Mouse (Mus musculus) heart, postnatal 0 days (tissue): ENCODE data around the gene Zfp800. TPM values are rescaled to one million over a fixed set of nuclear protein-coding genes. Genes with fewer than 3 reads are reported as not detected.

ENCODE experiments used
- ATAC-seq: fragments of 200-750 bp; cut with Nextera tagmentation; 2 replicates; pipeline ENCODE4 v1.8.0; 2017; ENCODE audit warnings: low read depth, moderate number of reproducible peaks, moderate library complexity; ENCODE audit not compliant: insufficient read depth
- DNase-seq: peaks from one replicate; pipeline ENCODE4 v3.0.0-alpha.2; 2016; ENCODE audit warnings: low spot score
- H3K27ac ChIP-seq: fragments of 300-500 bp; sonication (generic); 2 replicates; pipeline ENCODE4 v1.5.1; 2014; ENCODE audit warnings: low read depth, mild to moderate bottlenecking
- H3K27me3 ChIP-seq: fragments of 300-500 bp; sonication (generic); 2 replicates; pipeline ENCODE4 v1.6.1; 2014; ENCODE audit warnings: low read length, mixed read lengths; ENCODE audit not compliant: control insufficient read depth, insufficient read depth
- H3K36me3 ChIP-seq: fragments of 300-500 bp; sonication (generic); replicated peaks from 2 replicates; pipeline ENCODE4 v1.6.1; 2014; ENCODE audit warnings: low read length, mixed read lengths; ENCODE audit not compliant: control insufficient read depth, insufficient read depth
- H3K4me1 ChIP-seq: fragments of 300-500 bp; sonication (generic); 2 replicates; pipeline ENCODE4 v1.6.1; 2014; ENCODE audit warnings: antibody characterized with exemption; ENCODE audit not compliant: control insufficient read depth, insufficient read depth
- H3K4me2 ChIP-seq: fragments of 300-500 bp; sonication (generic); 2 replicates; pipeline ENCODE4 v1.6.1; 2014; ENCODE audit warnings: low read depth, mild to moderate bottlenecking, low read length, moderate library complexity
- H3K4me3 ChIP-seq: fragments of 300-500 bp; sonication (generic); 2 replicates; pipeline ENCODE4 v1.5.1; 2014; ENCODE audit warnings: low read depth, low read length
- H3K9ac ChIP-seq: fragments of 300-500 bp; sonication (generic); replicated peaks from 2 replicates; pipeline ENCODE4 v1.6.1; 2014; ENCODE audit warnings: low read depth, low read length, mixed read lengths
- H3K9me3 ChIP-seq: fragments of 300-500 bp; sonication (generic); replicated peaks from 2 replicates; pipeline ENCODE4 v1.6.1; 2016; ENCODE audit warnings: low read length; ENCODE audit not compliant: control insufficient read depth
- CTCF ChIP-seq: IDR thresholded peaks from 2 replicates; pipeline ENCODE4 v1.5.1; 2016; ENCODE audit warnings: antibody characterized with exemption, control low read depth, low read depth
- EP300 ChIP-seq: IDR thresholded peaks from 2 replicates; pipeline ENCODE4 v1.6.1; 2016; ENCODE audit warnings: antibody characterized with exemption, low read depth
- WGBS: fragments of 180-500 bp; shearing (Covaris S2); extraction: QIAGEN DNeasy Blood & Tissue Kit; methylation state at CpG from one replicate; pipeline ENCODE4 v1.1.7; 2014; 5-methylcytosine and 5-hydroxymethylcytosine counted together
- polyA plus RNA-seq: library from polyadenylated mRNA; unstranded; fragments of >200 nt; fragmentation: Nextera tagmentation; extraction: Ambion mirVana; gene quantifications from 2 replicates; pipeline ENCODE4 v1.2.1, GENCODE M21; 2015
- total RNA-seq: library from RNA; depleted of rRNA; stranded (reverse); fragments of >200 nt; gene quantifications from 2 replicates; pipeline ENCODE4 v1.2.3, GENCODE M21; 2014; ENCODE audit warnings: low replicate concordance

Zfp800 gene
- total and polyA plus RNA-seq, 2 experiments from 2014 or later: 11.0 to 18.6 TPM

- H3K9ac ChIP-seq: no peak overlapping the region
- WGBS: 73% methylated on average over 7 of the region's 7 CpGs
- TF ChIP-seq CTCF (no peak), EP300 (no peak)
- DNase-seq (no peak), ATAC-seq (no peak)
- no peaks in the 10 kb centered on the region for H3K9me3 ChIP-seq
- no peaks in the 10 kb centered on the region for H3K4me1 ChIP-seq
- H3K27ac ChIP-seq: no peak overlapping the region
- H3K4me3 ChIP-seq: no peak overlapping the region
- no peak overlapping the region for H3K4me2 ChIP-seq
- H3K27me3 ChIP-seq: no peaks in the 10 kb centered on the region
- H3K36me3 ChIP-seq: no peaks in the 10 kb centered on the region
Observed at GRCm38 (mm10) chr6:28322399-28322798, 75.4 kb downstream of the Zfp800 start.

GRCm38 (mm10) chr6:28319648-28320270 lies 78.0 kb downstream of the Zfp800 start:
- no peak for DNase-seq
- Histone ChIP-seq H3K9me3 (no peaks in the 10 kb centered on the region), H3K4me2 (no peak overlapping the region), H3K36me3 (no peaks in the 10 kb centered on the region), H3K4me3 (no peak overlapping the region), H3K9ac (no peak overlapping the region), H3K27me3 (no peaks in the 10 kb centered on the region), H3K27ac (no peak overlapping the region), H3K4me1 (no peaks in the 10 kb centered on the region)
- no peak for ATAC-seq
- no peak for TF ChIP-seq CTCF
- TF ChIP-seq EP300: no peak
- 71% methylated on average over 13 of the region's 13 CpGs for WGBS

- Histone ChIP-seq H3K4me2 (no peak overlapping the region), H3K9ac (no peak overlapping the region), H3K36me3 (no peaks in the 10 kb centered on the region), H3K4me3 (no peak overlapping the region), H3K4me1 (no peaks in the 10 kb centered on the region), H3K27me3 (no peaks in the 10 kb centered on the region), H3K9me3 (no peaks in the 10 kb centered on the region), H3K27ac (no peak overlapping the region)
- WGBS: 78% methylated on average over 13 of the region's 13 CpGs
- no peak for ATAC-seq
- DNase-seq: no peak
- TF ChIP-seq EP300: no peak
- no peak for TF ChIP-seq CTCF
Observed at GRCm38 (mm10) chr6:28318820-28319573, 78.8 kb downstream of the Zfp800 start.

GRCm38 (mm10) chr6:28315208-28315607 lies 82.6 kb downstream of the Zfp800 start:
- Histone ChIP-seq H3K4me2 (no peak overlapping the region), H3K4me3 (no peak overlapping the region), H3K9me3 (no peaks in the 10 kb centered on the region), H3K27me3 (no peaks in the 10 kb centered on the region), H3K4me1 (no peaks in the 10 kb centered on the region), H3K27ac (no peak overlapping the region), H3K36me3 (no peaks in the 10 kb centered on the region), H3K9ac (no peak overlapping the region)
- no peak for ATAC-seq
- DNase-seq: no peak
- no peak for TF ChIP-seq EP300
- TF ChIP-seq CTCF: no peak
- WGBS: 77% methylated on average over 3 of the region's 3 CpGs

GRCm38 (mm10) chr6:28312067-28312466 lies 85.7 kb downstream of the Zfp800 start:
- ATAC-seq: no peak
- H3K27me3 ChIP-seq: no peaks in the 10 kb centered on the region
- no peaks in the 10 kb centered on the region for H3K36me3 ChIP-seq
- no peak overlapping the region for H3K9ac ChIP-seq
- TF ChIP-seq CTCF (no peak), EP300 (no peak)
- 61% methylated on average over 2 of the region's 2 CpGs for WGBS
- no peaks in the 10 kb centered on the region for H3K4me1 ChIP-seq
- H3K4me2 ChIP-seq: no peak overlapping the region
- no peak for DNase-seq
- H3K27ac ChIP-seq: no peak overlapping the region
- no peak overlapping the region for H3K4me3 ChIP-seq
- no peaks in the 10 kb centered on the region for H3K9me3 ChIP-seq
